Mouse (Mus musculus) bone marrow macrophage, adult 2 months (primary cell): ENCODE measurements around the gene Hsp90ab1.

Experiments used
- CTCF ChIP-seq: IDR thresholded peaks from 2 replicates; pipeline ENCODE4 v1.5.1; 2012; ENCODE audit warnings: low read depth, mild to moderate bottlenecking, low read length, moderate library complexity
- POLR2A ChIP-seq: IDR thresholded peaks from 2 replicates; pipeline ENCODE4 v1.6.1; 2012; ENCODE audit warnings: mild to moderate bottlenecking, low read depth, low read length, borderline replicate concordance

- no peak for TF ChIP-seq CTCF
- TF ChIP-seq POLR2A, result no peak
These were observed 24.7 kb upstream of the Hsp90ab1 start for GRCm38 (mm10) chr17:45597787-45598186.
